Mouse (Mus musculus) monocyte, adult 2 months (primary cell): ENCODE results near the gene Prpf40b.
A peak's percentile ranks its signal among the peaks of the same experiment; 100 is the strongest.

ENCODE experiments used
- DNase-seq, 2 experiments: peaks; one replicate each; pipeline ENCODE4 v3.0.0; 2022; ENCODE audit warnings: low spot score in 2 of 2, low read depth in 1 of 2

Prpf40b gene

GRCm38 (mm10) chr15:99290586-99290985 lies 4.3 kb upstream of the Prpf40b start:
- no peak for DNase-seq

- DNase-seq, result no peak
These were observed 600 bp upstream of the Prpf40b start for GRCm38 (mm10) chr15:99294287-99294686.

GRCm38 (mm10) chr15:99295484-99295981 lies 646 bp downstream of the Prpf40b start, which contains the start of gene Fam186b:
Gene Fam186b, minus strand, starts transcription at chr15:99295888.
- no peak for DNase-seq

GRCm38 (mm10) chr15:99296213-99296612 lies 1.3 kb downstream of the Prpf40b start:
- no peak for DNase-seq

GRCm38 (mm10) chr15:99307476-99307875 lies 12.6 kb downstream of the Prpf40b start:
- DNase-seq, result no peak

GRCm38 (mm10) chr15:99309549-99309948 lies 14.7 kb downstream of the Prpf40b start:
- DNase-seq, result no peak

- no peak for DNase-seq
These were observed 15.7 kb downstream of the Prpf40b start for GRCm38 (mm10) chr15:99310617-99311016.

- no peak for DNase-seq
These were observed 20.0 kb downstream of the Prpf40b start for GRCm38 (mm10) chr15:99314891-99315290.

GRCm38 (mm10) chr15:99316314-99317266 lies 21.7 kb downstream of the Prpf40b start:
- DNase-seq, result peak in 1 of 2 experiments; percentile 53

GRCm38 (mm10) chr15:99317267-99317651 lies 22.4 kb downstream of the Prpf40b start:
- no peak for DNase-seq

GRCm38 (mm10) chr15:99318071-99318470 lies 23.2 kb downstream of the Prpf40b start:
- DNase-seq, result no peak

GRCm38 (mm10) chr15:99318861-99319410 lies 24.0 kb downstream of the Prpf40b start:
- DNase-seq, result no peak

- no peak for DNase-seq
These were observed 24.6 kb downstream of the Prpf40b start for GRCm38 (mm10) chr15:99319411-99319871.

GRCm38 (mm10) chr15:99320168-99320674 lies 25.3 kb downstream of the Prpf40b start:
- no peak for DNase-seq

- DNase-seq, result no peak
These were observed 26.1 kb downstream of the Prpf40b start for GRCm38 (mm10) chr15:99320978-99321377.

- DNase-seq, result no peak
These were observed 29.3 kb downstream of the Prpf40b start for GRCm38 (mm10) chr15:99324151-99324550.

- DNase-seq, result no peak
These were observed 30.7 kb downstream of the Prpf40b start for GRCm38 (mm10) chr15:99325598-99325997.

- DNase-seq, result no peak
These were observed 31.5 kb downstream of the Prpf40b start for GRCm38 (mm10) chr15:99326407-99326806.

GRCm38 (mm10) chr15:99326959-99327358 lies 32.1 kb downstream of the Prpf40b start:
- peak in 1 of 2 experiments; percentile 16 for DNase-seq

- DNase-seq, result no peak
These were observed 33.1 kb downstream of the Prpf40b start for GRCm38 (mm10) chr15:99328011-99328410.

GRCm38 (mm10) chr15:99330324-99330723 lies 35.4 kb downstream of the Prpf40b start:
- DNase-seq, result no peak

- no peak for DNase-seq
These were observed 36.5 kb downstream of the Prpf40b start for GRCm38 (mm10) chr15:99331341-99331740.
